Comparison of ENCODE assay signal across 12 mouse cellular contexts in genomic region chr10:83151362-83151761, GRCm38 (mm10).
DNase-seq lines count a peak whose midpoint lies in the region; ATAC-seq and TF ChIP-seq lines count a peak whose summit lies in the region.
"Had no signal": no experiment of that assay in that cellular context is flagged by ENCODE, and none has a peak within 500 bp of the region (broad histone marks: within the 10 kb centered on the region; RNA-seq: fewer than 3 reads in every experiment).

No protein-coding gene starts in this region.

- no peaks in the 10 kb centered on the region for H3K27me3 ChIP-seq in intestine, embryonic 14.5 days (replicated peaks; ENCODE audit: control insufficient read depth, insufficient read depth, low read length)
- H3K27me3 ChIP-seq in intestine, postnatal 0 days (replicated peaks; ENCODE audit: control insufficient read depth, insufficient read depth, low read length) = no peaks in the 10 kb centered on the region
- H3K27me3 ChIP-seq in liver, embryonic 11.5 days (replicated peaks; ENCODE audit: control insufficient read depth, insufficient read depth, low read length) = no peaks in the 10 kb centered on the region
- H3K27me3 ChIP-seq: midbrain, embryonic 13.5 days had no signal

- no peak overlapping the region for H3K27ac ChIP-seq in intestine, embryonic 14.5 days (ENCODE audit: low read depth)
- H3K27ac ChIP-seq in intestine, postnatal 0 days (ENCODE audit: low read depth, low read length) = no peak overlapping the region
- H3K27ac ChIP-seq in liver, embryonic 11.5 days (ENCODE audit: low read depth, low read length) = no peak overlapping the region
- H3K27ac ChIP-seq: gastrocnemius, adult 2 months; midbrain, embryonic 13.5 days had no signal

- no peak overlapping the region for H3K9ac ChIP-seq in intestine, embryonic 14.5 days (ENCODE audit: low read length)
- H3K9ac ChIP-seq in intestine, postnatal 0 days (ENCODE audit: low read depth, low read length) = no peak overlapping the region
- no peak overlapping the region for H3K9ac ChIP-seq in liver, embryonic 11.5 days (ENCODE audit: low read depth, low read length)
- H3K9ac ChIP-seq: midbrain, embryonic 13.5 days had no signal

- H3K4me1 ChIP-seq in intestine, embryonic 14.5 days (replicated peaks; ENCODE audit: control insufficient read depth, insufficient read depth, low read length) = peaks cover 18% of the 10 kb centered on the region
- 0 out of 2 replicates have a peak, but pooled peaks cover 2% of the 10 kb centered on the region for H3K4me1 ChIP-seq in intestine, postnatal 0 days (replicated peaks; ENCODE audit: control insufficient read depth, insufficient read depth, low read length)
- H3K4me1 ChIP-seq in liver, embryonic 11.5 days (replicated peaks; ENCODE audit: control insufficient read depth, insufficient read depth, low read length) = peaks cover 25% of the 10 kb centered on the region

- no peaks in the 10 kb centered on the region; the same call in 1 of the 2 replicates for H3K9me3 ChIP-seq in intestine, embryonic 14.5 days (ENCODE audit: control insufficient read depth, low read length)
- no peaks in the 10 kb centered on the region for H3K9me3 ChIP-seq in intestine, postnatal 0 days (ENCODE audit: control insufficient read depth)
- H3K9me3 ChIP-seq in liver, embryonic 11.5 days (ENCODE audit: control insufficient read depth, low read length) = no peaks in the 10 kb centered on the region
- H3K9me3 ChIP-seq: midbrain, embryonic 13.5 days had no signal

- peak; percentile 33 for DNase-seq in adrenal gland, postnatal 25 days
- DNase-seq in adrenal gland, adult 8-10 months = no peak
- no peak for DNase-seq in intestine, embryonic 14.5 days (ENCODE audit: low spot score)
- DNase-seq in 3T3-L1 (ENCODE audit: low read depth, low spot score) = peak; percentile 40
- DNase-seq in kidney, postnatal 25 days = peak; percentile 32 to 63
- no peak for DNase-seq in right cerebral cortex, adult 2 months (ENCODE audit: low spot score in 2 of 2)
- no peak for DNase-seq in liver, embryonic 11.5 days (ENCODE audit: low spot score)
- DNase-seq: cerebellum, adult 11 months; gastrocnemius, adult 2 months; retina, postnatal 1 day had no signal

- no peak overlapping the region for H3K4me2 ChIP-seq in intestine, embryonic 14.5 days (ENCODE audit: low read length)
- no peak overlapping the region for H3K4me2 ChIP-seq in intestine, postnatal 0 days (replicated peaks; ENCODE audit: low read depth)
- H3K4me2 ChIP-seq in liver, embryonic 11.5 days = no peak overlapping the region; the same call in 1 of the 2 replicates
- H3K4me2 ChIP-seq: midbrain, embryonic 13.5 days had no signal

- ATAC-seq in intestine, embryonic 14.5 days (replicated peaks; ENCODE audit: low FRiP score, low TSS enrichment, low read depth) = 0 out of 2 replicates have a peak, but pooled peaks have one; percentile 32
- no peak for ATAC-seq in intestine, postnatal 0 days
- ATAC-seq in liver, embryonic 11.5 days (replicated peaks; ENCODE audit: low FRiP score) = no peak
- ATAC-seq: midbrain, embryonic 13.5 days had no signal

- TF ChIP-seq CTCF in intestine, postnatal 0 days (IDR thresholded peaks at IDR 0.05; ENCODE audit: low read depth) = no peak

- WGBS in intestine, embryonic 14.5 days = 40% methylated on average over 6 of the region's 6 CpGs
- WGBS in intestine, postnatal 0 days = 67% methylated on average over 6 of the region's 6 CpGs
- WGBS in liver, embryonic 11.5 days = 71% methylated on average over 6 of the region's 6 CpGs

- H3K4me3 ChIP-seq in intestine, embryonic 14.5 days (ENCODE audit: low read depth, low read length) = no peak overlapping the region
- H3K4me3 ChIP-seq in intestine, postnatal 0 days (ENCODE audit: low read depth, low read length) = no peak overlapping the region
- H3K4me3 ChIP-seq in liver, embryonic 11.5 days (ENCODE audit: low read depth, low read length) = no peak overlapping the region
- H3K4me3 ChIP-seq: gastrocnemius, adult 2 months; midbrain, embryonic 13.5 days had no signal

- H3K36me3 ChIP-seq in intestine, embryonic 14.5 days (ENCODE audit: control insufficient read depth, insufficient read depth, low read length) = no peaks in the 10 kb centered on the region
- no peaks in the 10 kb centered on the region for H3K36me3 ChIP-seq in intestine, postnatal 0 days (ENCODE audit: control insufficient read depth, insufficient read depth)
- H3K36me3 ChIP-seq in liver, embryonic 11.5 days (ENCODE audit: control insufficient read depth, insufficient read depth, low read length) = no peaks in the 10 kb centered on the region
- H3K36me3 ChIP-seq: midbrain, embryonic 13.5 days had no signal

Comparison
In these comparisons a context has a peak if more than half of its experiments do, and no peak if none do; other contexts are left out.
1. DNase-seq: peak in adrenal gland, postnatal 25 days (single experiment), 3T3-L1 (single experiment) and kidney, postnatal 25 days (2 of 2); none in adrenal gland, adult 8-10 months (single experiment), intestine, embryonic 14.5 days (single experiment), right cerebral cortex, adult 2 months (0 of 2) and liver, embryonic 11.5 days (single experiment).